In genomic region chr14:59260056-59260455, GRCm38 (mm10) we compare ENCODE assay signal across 12 mouse cellular contexts. TPM values are rescaled to one million over a fixed set of nuclear protein-coding genes. Genes with fewer than 3 reads are reported as not detected.
DNase-seq lines count a peak whose midpoint lies in the region; ATAC-seq and TF ChIP-seq lines count a peak whose summit lies in the region.
"Had no signal": no experiment of that assay in that cellular context is flagged by ENCODE, and none has a peak within 500 bp of the region (broad histone marks: within the 10 kb centered on the region; RNA-seq: fewer than 3 reads in every experiment).

Gm6904 (minus strand) TSS chr14:59260216.

- no peak for TF ChIP-seq CTCF in small intestine, adult 2 months (IDR thresholded peaks at IDR 0.05; ENCODE audit: extremely low read depth, insufficient read length, insufficient replicate concordance, low read depth, low read length)

- H3K4me2 ChIP-seq in heart, embryonic 12.5 days = no peak within 1 kb of the TSS
- H3K4me2 ChIP-seq: heart, embryonic 15.5 days; limb, embryonic 15.5 days had no signal

- peak; percentile 31 for DNase-seq in heart, adult 8-10 months (ENCODE audit: low spot score)
- peak; percentile 27 for DNase-seq in adipocyte (ENCODE audit: low spot score)
- DNase-seq in kidney, postnatal 4 days = peak; percentile 3 to 4
- DNase-seq in frontal cortex, postnatal 36 days (ENCODE audit: low spot score in 2 of 2) = no peak
- DNase-seq in embryo, embryonic 10.5 days (ENCODE audit: low spot score) = no peak
- no peak for DNase-seq in embryo, embryonic 11 days
- DNase-seq: cerebellum, postnatal 25 days had no signal

- 65% methylated on average over 3 of the region's 3 CpGs for WGBS in heart, embryonic 12.5 days
- 14% methylated on average over 3 of the region's 3 CpGs for WGBS in small intestine, adult 2 months

- ATAC-seq in heart, embryonic 12.5 days (ENCODE audit: insufficient number of reproducible peaks, low FRiP score) = no peak

- no peaks in the 10 kb centered on the region for H3K4me1 ChIP-seq in heart, embryonic 12.5 days (replicated peaks)
- H3K4me1 ChIP-seq in small intestine, adult 2 months (ENCODE audit: control insufficient read depth, insufficient read depth, insufficient read length, low read length) = no peaks in the 10 kb centered on the region
- H3K4me1 ChIP-seq: heart, embryonic 15.5 days; limb, embryonic 15.5 days had no signal

- no peaks in the 10 kb centered on the region for H3K36me3 ChIP-seq in heart, embryonic 12.5 days
- H3K36me3 ChIP-seq in small intestine, adult 2 months (ENCODE audit: control insufficient read depth, insufficient read depth, low read length) = no peaks in the 10 kb centered on the region
- H3K36me3 ChIP-seq: heart, embryonic 15.5 days; limb, embryonic 15.5 days had no signal

- no peak for TF ChIP-seq POLR2A in small intestine, adult 2 months (IDR thresholded peaks at IDR 0.05; ENCODE audit: low read depth, low read length)

- no peaks in the 10 kb centered on the region for H3K27me3 ChIP-seq in heart, embryonic 12.5 days (replicated peaks)
- no peaks in the 10 kb centered on the region for H3K27me3 ChIP-seq in small intestine, adult 2 months (ENCODE audit: control insufficient read depth, insufficient read depth, low read length)
- H3K27me3 ChIP-seq: heart, embryonic 15.5 days; limb, embryonic 15.5 days had no signal

- no peak within 1 kb of the TSS for H3K27ac ChIP-seq in heart, embryonic 12.5 days (ENCODE audit: poor library complexity, severe bottlenecking)
- no peak within 1 kb of the TSS for H3K27ac ChIP-seq in small intestine, adult 2 months (ENCODE audit: insufficient read depth, low read depth, low read length)
- H3K27ac ChIP-seq: heart, embryonic 15.5 days; limb, embryonic 15.5 days had no signal

- H3K4me3 ChIP-seq in heart, embryonic 12.5 days = no peak within 1 kb of the TSS
- peak within 1 kb of the TSS; percentile 10 for H3K4me3 ChIP-seq in small intestine, adult 2 months (ENCODE audit: low read depth, low read length)
- H3K4me3 ChIP-seq: heart, embryonic 15.5 days; limb, embryonic 15.5 days had no signal

- no peak within 1 kb of the TSS for H3K9ac ChIP-seq in heart, embryonic 12.5 days
- H3K9ac ChIP-seq: heart, embryonic 15.5 days; limb, embryonic 15.5 days had no signal

- H3K9me3 ChIP-seq in heart, embryonic 12.5 days (replicated peaks) = no peaks in the 10 kb centered on the region
- H3K9me3 ChIP-seq: heart, embryonic 15.5 days; limb, embryonic 15.5 days had no signal

RNA-seq across cellular contexts. Expression of gene Gm6904, which starts in this region (rescaled TPM):
- total RNA-seq in heart, adult 8-10 months (2022) = 1 to 10 TPM in 1 of 4 experiments, not detected in 3; 1.3 TPM
- 0.36 TPM in 1 of 2 replicates, not detected in the other for polyA plus RNA-seq in heart, embryonic 12.5 days (2016; fragmentation: Nextera tagmentation; extraction: Ambion mirVana)
- polyA plus RNA-seq in small intestine, adult 2 months (2012; rRNA removed) = not detected in 2 replicates
- polyA plus RNA-seq: heart, embryonic 15.5 days; limb, embryonic 15.5 days; neural tube, embryonic 14.5 days had no signal

Comparison
In these comparisons a context has a peak if more than half of its experiments do, and no peak if none do; other contexts are left out.
1. DNase-seq: peak in heart, adult 8-10 months (single experiment), adipocyte (single experiment) and kidney, postnatal 4 days (2 of 2); none in frontal cortex, postnatal 36 days (0 of 2), embryo, embryonic 10.5 days (single experiment) and embryo, embryonic 11 days (single experiment).